Mouse (Mus musculus): Measurements from ENCODE around the gene Gm13287.
"Not testable (repeated sequence)": the region's sequence is repeated elsewhere in the genome, so short reads cannot be mapped to it uniquely, and the experiment has no call there.

Gm13287 gene

GRCm38 (mm10) chr4:88802954-88803353 is at the start of gene Gm13287:
TSS of gene Gm13287 (plus strand) at chr4:88803254.
- DNase-seq (ENCODE audit: extremely low read depth, insufficient read length, low spot score): not testable (repeated sequence)

- DNase-seq (ENCODE audit: extremely low read depth, insufficient read length, low spot score): not testable (repeated sequence)
Measured at GRCm38 (mm10) chr4:88754818-88755340, 48.2 kb upstream of the Gm13287 start, which contains the start of gene Gm13271. TSS of gene Gm13271 (plus strand) at chr4:88754868.

GRCm38 (mm10) chr4:88756581-88757513 is 46.2 kb upstream of the Gm13287 start:
- DNase-seq (ENCODE audit: extremely low read depth, insufficient read length, low spot score): peak; percentile 21

GRCm38 (mm10) chr4:88757628-88758031 is 45.4 kb upstream of the Gm13287 start:
- DNase-seq (ENCODE audit: extremely low read depth, insufficient read length, low spot score): not testable (repeated sequence)

- DNase-seq (ENCODE audit: extremely low read depth, insufficient read length, low spot score): not testable (repeated sequence)
Measured at GRCm38 (mm10) chr4:88758751-88759150, 44.3 kb upstream of the Gm13287 start.

GRCm38 (mm10) chr4:88759610-88760268 is 43.3 kb upstream of the Gm13287 start, which contains the start of gene Gm13283:
TSS of gene Gm13283 (plus strand) at chr4:88760119.
- DNase-seq (ENCODE audit: extremely low read depth, insufficient read length, low spot score): not testable (repeated sequence)

GRCm38 (mm10) chr4:88760431-88760830 is 42.6 kb upstream of the Gm13287 start:
- DNase-seq (ENCODE audit: extremely low read depth, insufficient read length, low spot score): not testable (repeated sequence)

- DNase-seq (ENCODE audit: extremely low read depth, insufficient read length, low spot score): not testable (repeated sequence)
Measured at GRCm38 (mm10) chr4:88761776-88762175, 41.3 kb upstream of the Gm13287 start.

- not testable (repeated sequence) for DNase-seq (ENCODE audit: extremely low read depth, insufficient read length, low spot score)
Measured at GRCm38 (mm10) chr4:88762341-88762740, 40.7 kb upstream of the Gm13287 start.

- peak; percentile 83 for DNase-seq (ENCODE audit: extremely low read depth, insufficient read length, low spot score)
Measured at GRCm38 (mm10) chr4:88763384-88764018, 39.6 kb upstream of the Gm13287 start.

GRCm38 (mm10) chr4:88773534-88773933 is 29.5 kb upstream of the Gm13287 start, which contains the start of gene Gm13290:
TSS of gene Gm13290 (plus strand) at chr4:88773834.
- DNase-seq (ENCODE audit: extremely low read depth, insufficient read length, low spot score): not testable (repeated sequence)

- not testable (repeated sequence) for DNase-seq (ENCODE audit: extremely low read depth, insufficient read length, low spot score)
Measured at GRCm38 (mm10) chr4:88776622-88777021, 26.4 kb upstream of the Gm13287 start, which contains the start of gene Gm13289. TSS of gene Gm13289 (plus strand) at chr4:88776922.

GRCm38 (mm10) chr4:88779550-88779949 is 23.5 kb upstream of the Gm13287 start, which contains the start of gene Gm13272:
TSS of gene Gm13272 (plus strand) at chr4:88779850.
- not testable (repeated sequence) for DNase-seq (ENCODE audit: extremely low read depth, insufficient read length, low spot score)

- not testable (repeated sequence) for DNase-seq (ENCODE audit: extremely low read depth, insufficient read length, low spot score)
Measured at GRCm38 (mm10) chr4:88780320-88780719, 22.7 kb upstream of the Gm13287 start.

GRCm38 (mm10) chr4:88781831-88782230 is 21.2 kb upstream of the Gm13287 start, which contains the start of gene Ifnz:
TSS of gene Ifnz (plus strand) at chr4:88782131.
- not testable (repeated sequence) for DNase-seq (ENCODE audit: extremely low read depth, insufficient read length, low spot score)

- DNase-seq (ENCODE audit: extremely low read depth, insufficient read length, low spot score): not testable (repeated sequence)
Measured at GRCm38 (mm10) chr4:88782335-88782734, 20.7 kb upstream of the Gm13287 start.

- DNase-seq (ENCODE audit: extremely low read depth, insufficient read length, low spot score): not testable (repeated sequence)
Measured at GRCm38 (mm10) chr4:88785409-88785808, 17.6 kb upstream of the Gm13287 start, which contains the start of gene Gm13276. TSS of gene Gm13276 (plus strand) at chr4:88785709.

GRCm38 (mm10) chr4:88788402-88788801 is 14.7 kb upstream of the Gm13287 start, which contains the start of gene Gm13277:
TSS of gene Gm13277 (plus strand) at chr4:88788632.
- not testable (repeated sequence) for DNase-seq (ENCODE audit: extremely low read depth, insufficient read length, low spot score)

- not testable (repeated sequence) for DNase-seq (ENCODE audit: extremely low read depth, insufficient read length, low spot score)
Measured at GRCm38 (mm10) chr4:88791250-88791649, 11.8 kb upstream of the Gm13287 start, which contains the start of gene Gm13278. TSS of gene Gm13278 (plus strand) at chr4:88791550.
